Mouse (Mus musculus): ENCODE results near the gene Psmb8. TPM values are rescaled to one million over a fixed set of nuclear protein-coding genes. Genes with fewer than 3 reads are reported as not detected.
A peak's percentile ranks its signal among the peaks of the same experiment; 100 is the strongest.

Gene Psmb8
- polyA plus RNA-seq, 1 experiment from 2014 or later = 7.9 TPM

DNA sequence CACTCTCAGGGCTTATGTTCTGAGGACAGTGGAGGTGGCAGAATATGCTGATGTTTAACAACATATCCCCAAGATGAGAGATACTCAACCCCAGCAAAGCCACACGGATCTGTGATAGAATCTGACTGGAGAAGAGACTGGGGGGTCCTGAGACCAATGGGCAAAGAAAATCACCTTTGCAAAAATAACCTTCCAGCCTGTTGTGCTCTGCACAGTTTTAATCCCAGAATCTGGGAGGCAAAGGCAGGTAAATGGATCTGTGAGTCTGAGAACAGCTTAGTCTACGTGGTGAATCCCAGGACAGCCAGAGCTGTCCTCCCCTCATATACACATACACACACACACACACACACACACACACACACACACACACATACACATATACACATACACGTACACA lies 51.8 kb downstream of the Psmb8 start:
- Histone ChIP-seq H3K4me3 (ENCODE audit: low read depth, low read length) (no peak overlapping the region), H3K27ac (ENCODE audit: low read depth) (no peak overlapping the region), H3K9ac (no peak overlapping the region), H3K4me2 (no peak overlapping the region), H3K36me3 (ENCODE audit: insufficient read depth) (no peaks in the 10 kb centered on the region), H3K9me3 (ENCODE audit: low read depth, low read length) (no peaks in the 10 kb centered on the region), H3K4me1 (ENCODE audit: insufficient read depth) (no peaks in the 10 kb centered on the region), H3K27me3 (ENCODE audit: insufficient read depth, low read length) (no peaks in the 10 kb centered on the region)
- no peak for TF ChIP-seq CTCF (IDR thresholded peaks at IDR 0.05; ENCODE audit: low read depth)
- no peak for DNase-seq
- no peak for ATAC-seq (ENCODE audit: insufficient read depth)
- 41% methylated on average over 3 of the region's 3 CpGs for WGBS

DNA sequence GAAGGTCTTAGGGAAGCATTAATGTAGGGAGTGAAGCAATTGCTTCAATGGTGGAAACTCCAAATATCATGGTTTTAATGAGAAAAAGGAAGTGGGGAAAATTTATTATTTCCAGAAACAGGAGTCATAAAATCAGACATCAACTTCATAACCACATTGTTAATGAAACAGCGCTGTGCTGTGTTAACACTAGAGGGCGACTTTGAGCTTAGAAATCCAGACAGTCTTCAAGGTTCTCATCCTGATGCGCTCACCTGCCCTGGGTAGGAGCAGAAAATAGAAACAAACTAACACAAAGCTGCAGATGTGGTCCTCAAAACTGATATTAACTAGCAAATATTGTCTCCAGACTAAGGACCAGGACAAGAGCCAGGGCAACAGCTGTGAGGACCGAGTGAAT lies 52.4 kb downstream of the Psmb8 start:
- Histone ChIP-seq H3K27ac (ENCODE audit: low read depth) (no peak overlapping the region), H3K36me3 (ENCODE audit: insufficient read depth) (no peaks in the 10 kb centered on the region), H3K4me3 (ENCODE audit: low read depth, low read length) (no peak overlapping the region), H3K4me2 (no peak overlapping the region), H3K4me1 (ENCODE audit: insufficient read depth) (no peaks in the 10 kb centered on the region), H3K9me3 (ENCODE audit: low read depth, low read length) (no peaks in the 10 kb centered on the region), H3K9ac (no peak overlapping the region), H3K27me3 (ENCODE audit: insufficient read depth, low read length) (no peaks in the 10 kb centered on the region)
- ATAC-seq (ENCODE audit: insufficient read depth) = no peak
- 18% methylated on average over 4 of the region's 4 CpGs for WGBS
- peak; percentile 87 for DNase-seq
- TF ChIP-seq CTCF (IDR thresholded peaks at IDR 0.05; ENCODE audit: low read depth) = peak; percentile 78

Other genes with a start within 250 kb of the Psmb8 start
- 2.3 and 2.6 TPM in 2 replicates for gene B3galt4, start 246.2 kb upstream of the Psmb8 start, polyA plus RNA-seq (2014; fragmentation: Nextera tagmentation; extraction: Ambion mirVana)
- 34.2 and 34.8 TPM in 2 replicates for gene Vps52, start 241.9 kb upstream of the Psmb8 start, polyA plus RNA-seq (2014; fragmentation: Nextera tagmentation; extraction: Ambion mirVana)
- gene Rps18, start 241.7 kb upstream of the Psmb8 start, polyA plus RNA-seq (2014; fragmentation: Nextera tagmentation; extraction: Ambion mirVana) = 2,038 and 2,085 TPM in 2 replicates
- gene H2-K1, start 197.4 kb upstream of the Psmb8 start, polyA plus RNA-seq (2014; fragmentation: Nextera tagmentation; extraction: Ambion mirVana) = 24.4 and 32.9 TPM in 2 replicates
- gene Ring1, start 173.0 kb upstream of the Psmb8 start, polyA plus RNA-seq (2014; fragmentation: Nextera tagmentation; extraction: Ambion mirVana) = 5.6 and 6.6 TPM in 2 replicates
- gene H2-Ke6, start 169.7 kb upstream of the Psmb8 start, polyA plus RNA-seq (2014; fragmentation: Nextera tagmentation; extraction: Ambion mirVana) = 35.9 and 40.6 TPM in 2 replicates
- gene Slc39a7, start 166.0 kb upstream of the Psmb8 start, polyA plus RNA-seq (2014; fragmentation: Nextera tagmentation; extraction: Ambion mirVana) = 102 and 105 TPM in 2 replicates
- gene Rxrb, start 165.9 kb upstream of the Psmb8 start, polyA plus RNA-seq (2014; fragmentation: Nextera tagmentation; extraction: Ambion mirVana) = 30.3 and 35.3 TPM in 2 replicates
- 4.3 and 5.0 TPM in 2 replicates for gene Col11a2, start 158.3 kb upstream of the Psmb8 start, polyA plus RNA-seq (2014; fragmentation: Nextera tagmentation; extraction: Ambion mirVana)
- gene H2-Oa, start 105.4 kb upstream of the Psmb8 start, polyA plus RNA-seq (2014; fragmentation: Nextera tagmentation; extraction: Ambion mirVana) = 0.26 TPM in 1 of 2 replicates, not detected in the other
- gene H2-DMa, start 78.2 kb upstream of the Psmb8 start, polyA plus RNA-seq (2014; fragmentation: Nextera tagmentation; extraction: Ambion mirVana) = 9.8 and 15.5 TPM in 2 replicates
- gene Brd2, start 75.1 kb upstream of the Psmb8 start, polyA plus RNA-seq (2014; fragmentation: Nextera tagmentation; extraction: Ambion mirVana) = 153 TPM in 2 replicates
- gene H2-DMb2, start 54.4 kb upstream of the Psmb8 start, polyA plus RNA-seq (2014; fragmentation: Nextera tagmentation; extraction: Ambion mirVana) = 0.91 and 1.1 TPM in 2 replicates
- gene H2-DMb1, start 44.6 kb upstream of the Psmb8 start, polyA plus RNA-seq (2014; fragmentation: Nextera tagmentation; extraction: Ambion mirVana) = 1.1 TPM in 2 replicates
- gene Tap1, start 10.2 kb upstream of the Psmb8 start, polyA plus RNA-seq (2014; fragmentation: Nextera tagmentation; extraction: Ambion mirVana) = 3.5 and 4.0 TPM in 2 replicates
- gene Psmb9, start 10.0 kb upstream of the Psmb8 start, polyA plus RNA-seq (2014; fragmentation: Nextera tagmentation; extraction: Ambion mirVana) = 3.4 and 4.5 TPM in 2 replicates
- 3.0 and 3.7 TPM in 2 replicates for gene Tap2, start 5.8 kb downstream of the Psmb8 start, polyA plus RNA-seq (2014; fragmentation: Nextera tagmentation; extraction: Ambion mirVana)
- not detected in 2 replicates for gene H2-Ob, start 41.2 kb downstream of the Psmb8 start, polyA plus RNA-seq (2014; fragmentation: Nextera tagmentation; extraction: Ambion mirVana)
- 2.6 and 2.8 TPM in 2 replicates for gene H2-Ab1, start 60.0 kb downstream of the Psmb8 start, polyA plus RNA-seq (2014; fragmentation: Nextera tagmentation; extraction: Ambion mirVana)
- 2.0 TPM in 2 replicates for gene H2-Aa, start 90.1 kb downstream of the Psmb8 start, polyA plus RNA-seq (2014; fragmentation: Nextera tagmentation; extraction: Ambion mirVana)
- gene H2-Eb1, start 108.1 kb downstream of the Psmb8 start, polyA plus RNA-seq (2014; fragmentation: Nextera tagmentation; extraction: Ambion mirVana) = 2.2 and 2.3 TPM in 2 replicates
- gene H2-Eb2, start 127.9 kb downstream of the Psmb8 start, polyA plus RNA-seq (2014; fragmentation: Nextera tagmentation; extraction: Ambion mirVana) = not detected in 2 replicates
- 0.07 and 0.20 TPM in 2 replicates for gene Btnl2, start 157.1 kb downstream of the Psmb8 start, polyA plus RNA-seq (2014; fragmentation: Nextera tagmentation; extraction: Ambion mirVana)
- gene Btnl1, start 179.4 kb downstream of the Psmb8 start, polyA plus RNA-seq (2014; fragmentation: Nextera tagmentation; extraction: Ambion mirVana) = not detected in 2 replicates
- 0.54 TPM in 1 of 2 replicates, not detected in the other for gene BC051142, start 201.1 kb downstream of the Psmb8 start, polyA plus RNA-seq (2014; fragmentation: Nextera tagmentation; extraction: Ambion mirVana)

All from lung, embryonic 14.5 days (tissue).